Mouse (Mus musculus): ENCODE results near the gene Olfr963.
"Not testable (repeated sequence)": the region's sequence is repeated elsewhere in the genome, so short reads cannot be mapped to it uniquely, and the experiment has no call there.

DNA sequence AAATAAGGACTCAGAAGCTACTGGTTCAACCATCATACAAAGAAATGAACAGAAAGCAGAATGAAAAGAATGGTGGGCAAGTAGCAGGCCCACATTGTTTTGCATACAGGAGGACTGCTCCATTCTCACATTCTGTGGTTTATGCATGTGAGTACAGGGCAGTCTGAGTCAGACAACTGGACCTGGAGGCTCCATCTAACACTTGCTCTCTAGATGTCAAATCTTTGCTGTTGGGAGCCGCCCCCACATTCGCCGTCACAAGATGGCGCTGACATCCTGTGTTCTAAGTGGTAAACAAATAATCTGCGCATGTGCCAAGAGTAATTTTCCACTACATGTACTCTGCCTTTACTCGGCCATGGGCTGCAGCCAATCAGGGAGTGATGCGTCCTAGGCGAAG, 34.1 kb downstream of the Olfr963 start:
- TF ChIP-seq CTCF (conservative IDR thresholded peaks at IDR 0.05; ENCODE audit: insufficient read depth, insufficient read length, low read depth, low read length); POLR2A (IDR thresholded peaks at IDR 0.05; ENCODE audit: low read depth, low read length): not testable (repeated sequence)

Measured in kidney, adult 2 months (tissue).